Mouse (Mus musculus) lung, embryonic 16.5 days (tissue): ENCODE data around the gene Apopt1. TPM values are rescaled to one million over a fixed set of nuclear protein-coding genes. Genes with fewer than 3 reads are reported as not detected.
A peak's percentile ranks its signal among the peaks of the same experiment; 100 is the strongest.

ENCODE experiments used
- ATAC-seq: fragments of 200-750 bp; cut with Nextera tagmentation; 2 replicates; pipeline ENCODE4 v1.8.0; 2017; ENCODE audit warnings: low read depth, mild to moderate bottlenecking, moderate library complexity
- H3K27ac ChIP-seq: fragments of 300-500 bp; sonication (generic); 2 replicates; pipeline ENCODE4 v1.5.1; 2014; ENCODE audit warnings: mild to moderate bottlenecking, control low read depth, low read length
- H3K27me3 ChIP-seq: fragments of 300-500 bp; sonication (generic); 2 replicates; pipeline ENCODE4 v1.6.1; 2014; ENCODE audit warnings: low read depth, low read length, mixed read lengths; ENCODE audit not compliant: control insufficient read depth, insufficient read depth
- H3K36me3 ChIP-seq: fragments of 300-500 bp; sonication (generic); 2 replicates; pipeline ENCODE4 v1.6.1; 2014; ENCODE audit warnings: low read length; ENCODE audit not compliant: control insufficient read depth, insufficient read depth
- H3K4me1 ChIP-seq: fragments of 300-500 bp; sonication (generic); replicated peaks from 2 replicates; pipeline ENCODE4 v1.6.1; 2014; ENCODE audit warnings: low read length, mixed read lengths; ENCODE audit not compliant: control insufficient read depth, insufficient read depth
- H3K4me2 ChIP-seq: fragments of 300-500 bp; sonication (generic); 2 replicates; pipeline ENCODE4 v1.6.1; 2014; ENCODE audit warnings: low read depth, low read length, control low read depth
- H3K4me3 ChIP-seq: fragments of 300-500 bp; sonication (generic); 2 replicates; pipeline ENCODE4 v1.5.1; 2014; ENCODE audit warnings: mild to moderate bottlenecking, low read length, control low read depth
- H3K9ac ChIP-seq: fragments of 300-500 bp; sonication (generic); 2 replicates; pipeline ENCODE4 v1.6.1; 2014; ENCODE audit warnings: low read length, control low read depth
- H3K9me3 ChIP-seq: fragments of 300-500 bp; sonication (generic); 2 replicates; pipeline ENCODE4 v1.6.1; 2016; ENCODE audit warnings: low read length; ENCODE audit not compliant: control insufficient read depth
- WGBS: fragments of 180-500 bp; shearing (Covaris S2); extraction: QIAGEN DNeasy Blood & Tissue Kit; methylation state at CpG from one replicate; pipeline ENCODE4 v1.1.7; 2014; 5-methylcytosine and 5-hydroxymethylcytosine counted together
- polyA plus RNA-seq: library from polyadenylated mRNA; unstranded; fragments of >200 nt; fragmentation: Nextera tagmentation; extraction: Ambion mirVana; gene quantifications from 2 replicates; pipeline ENCODE4 v1.2.1, GENCODE M21; 2015

Apopt1 gene
- polyA plus RNA-seq, 1 experiment from 2014 or later: 45.7 TPM

- Histone ChIP-seq H3K9me3 (no peaks in the 10 kb centered on the region), H3K27ac (peak overlapping the region; percentile 73), H3K9ac (no peak overlapping the region), H3K27me3 (no peaks in the 10 kb centered on the region), H3K4me1 (peaks cover 27% of the 10 kb centered on the region), H3K4me3 (no peak overlapping the region), H3K4me2 (no peak overlapping the region), H3K36me3 (no peaks in the 10 kb centered on the region)
- WGBS: 14% methylated on average over 2 of the region's 2 CpGs
- ATAC-seq: peak; percentile 5; the same call in 1 of the 2 replicates
Measured at GRCm38 (mm10) chr12:111688069-111688428, 25.0 kb upstream of the Apopt1 start.

DNA sequence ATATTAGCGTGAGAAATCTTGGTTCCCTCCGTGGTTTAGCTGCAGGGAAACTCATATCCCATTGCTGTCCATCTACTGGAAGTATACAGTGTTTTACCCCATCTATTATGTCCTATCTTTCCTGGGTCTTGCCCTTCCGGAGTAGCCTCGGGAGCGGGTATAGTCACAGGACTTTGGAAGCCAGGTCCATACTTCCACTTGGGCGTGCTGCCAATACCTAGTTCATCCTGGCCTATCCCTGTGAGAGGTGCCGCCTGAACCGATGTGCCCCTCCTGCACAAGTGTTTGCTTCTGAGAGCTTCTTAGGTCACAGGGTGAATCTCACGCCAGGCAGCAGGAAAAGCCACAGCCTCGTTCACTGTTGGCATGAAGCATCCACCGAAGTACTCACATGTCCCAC is 23.6 kb upstream of the Apopt1 start:
- no peak for ATAC-seq
- WGBS: 53% methylated on average over 11 of the region's 11 CpGs
- Histone ChIP-seq H3K27me3 (no peaks in the 10 kb centered on the region), H3K9me3 (no peaks in the 10 kb centered on the region), H3K4me2 (no peak overlapping the region), H3K27ac (no peak overlapping the region), H3K4me3 (no peak overlapping the region), H3K9ac (no peak overlapping the region), H3K36me3 (no peaks in the 10 kb centered on the region), H3K4me1 (peaks cover 40% of the 10 kb centered on the region)

DNA sequence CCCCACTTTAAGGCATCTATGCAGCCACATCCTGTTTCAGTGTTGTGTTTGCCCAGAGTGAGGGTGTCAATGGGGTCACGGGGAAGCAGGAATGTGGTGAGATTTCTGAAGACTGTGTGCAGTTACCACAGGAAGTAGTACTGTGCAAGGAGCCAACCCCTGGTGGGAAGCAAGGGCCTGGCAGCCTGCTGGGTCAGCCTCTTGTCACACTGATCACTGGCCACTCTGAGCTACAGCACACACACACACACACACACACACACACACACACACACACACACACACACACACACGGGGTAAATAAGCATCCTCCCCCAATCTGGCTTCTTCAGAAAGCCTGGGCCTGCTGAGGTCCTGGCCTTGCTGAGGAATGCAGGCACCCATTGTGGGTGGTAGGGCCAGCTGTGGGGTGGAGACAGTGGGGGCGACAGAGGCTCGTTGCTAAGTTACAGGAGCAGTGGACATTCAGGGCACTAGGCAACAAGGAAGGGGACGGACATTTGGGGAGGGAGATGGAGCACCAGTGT is 21.7 kb upstream of the Apopt1 start:
- peak overlapping the region; percentile 24; the same call in 1 of the 2 replicates for H3K9ac ChIP-seq
- peaks cover 50% of the 10 kb centered on the region for H3K4me1 ChIP-seq
- WGBS: 14% methylated on average over 5 of the region's 5 CpGs
- H3K27ac ChIP-seq: peak overlapping the region; percentile 58
- no peak overlapping the region for H3K4me2 ChIP-seq
- no peaks in the 10 kb centered on the region for H3K27me3 ChIP-seq
- ATAC-seq: peak; percentile 24; the same call in 1 of the 2 replicates
- H3K4me3 ChIP-seq: no peak overlapping the region
- no peaks in the 10 kb centered on the region for H3K36me3 ChIP-seq
- H3K9me3 ChIP-seq: no peaks in the 10 kb centered on the region

- Histone ChIP-seq H3K4me3 (no peak overlapping the region), H3K9ac (no peak overlapping the region), H3K36me3 (no peaks in the 10 kb centered on the region), H3K27ac (peak overlapping the region; percentile 89; the same call in 1 of the 2 replicates), H3K4me1 (peaks cover 42% of the 10 kb centered on the region), H3K27me3 (no peaks in the 10 kb centered on the region), H3K4me2 (no peak overlapping the region), H3K9me3 (no peaks in the 10 kb centered on the region)
- 86% methylated on average over 5 of the region's 5 CpGs for WGBS
- no peak for ATAC-seq
Measured at GRCm38 (mm10) chr12:111692899-111693298, 20.2 kb upstream of the Apopt1 start.

GRCm38 (mm10) chr12:111693341-111694270 is 19.5 kb upstream of the Apopt1 start:
- Histone ChIP-seq H3K4me2 (peak overlapping the region; percentile 37), H3K4me1 (peaks cover 37% of the 10 kb centered on the region), H3K9ac (peak overlapping the region; percentile 57), H3K4me3 (no peak overlapping the region), H3K27me3 (no peaks in the 10 kb centered on the region), H3K27ac (peak overlapping the region; percentile 89), H3K36me3 (no peaks in the 10 kb centered on the region), H3K9me3 (no peaks in the 10 kb centered on the region)
- peak; percentile 2; the same call in 1 of the 2 replicates for ATAC-seq
- 46% methylated on average over 18 of the region's 18 CpGs for WGBS

DNA sequence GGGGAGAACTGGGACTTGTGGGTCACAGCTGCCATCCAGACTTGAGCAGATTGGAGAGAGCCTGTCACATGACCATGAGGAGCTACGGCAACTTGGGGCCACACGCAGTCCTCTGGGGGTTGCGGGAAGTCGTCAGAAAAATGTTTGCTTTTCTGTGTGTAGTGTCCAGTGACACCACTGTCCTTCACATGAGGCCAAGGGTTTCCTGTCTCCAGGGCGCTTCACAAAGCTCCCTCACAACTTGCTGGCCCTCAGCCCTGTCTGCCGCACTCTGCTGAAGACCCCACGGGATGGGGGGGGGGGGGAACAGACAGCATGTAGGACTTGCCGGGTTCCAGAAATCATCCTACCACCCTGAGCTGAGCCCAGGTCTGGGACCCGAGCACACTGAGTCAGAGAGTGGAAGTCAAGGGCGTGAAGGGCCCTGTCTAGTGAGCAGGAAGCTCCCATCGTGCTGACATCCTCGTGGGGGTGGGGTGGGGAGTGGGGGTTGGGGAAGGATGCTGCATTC is 18.7 kb upstream of the Apopt1 start:
- Histone ChIP-seq H3K4me2 (peak overlapping the region; percentile 37), H3K4me1 (peaks cover 37% of the 10 kb centered on the region), H3K9me3 (no peaks in the 10 kb centered on the region), H3K4me3 (no peak overlapping the region), H3K27ac (peak overlapping the region; percentile 89), H3K9ac (peak overlapping the region; percentile 57), H3K36me3 (no peaks in the 10 kb centered on the region), H3K27me3 (no peaks in the 10 kb centered on the region)
- WGBS: 5% methylated on average over 12 of the region's 12 CpGs
- peak; percentile 59 for ATAC-seq

DNA sequence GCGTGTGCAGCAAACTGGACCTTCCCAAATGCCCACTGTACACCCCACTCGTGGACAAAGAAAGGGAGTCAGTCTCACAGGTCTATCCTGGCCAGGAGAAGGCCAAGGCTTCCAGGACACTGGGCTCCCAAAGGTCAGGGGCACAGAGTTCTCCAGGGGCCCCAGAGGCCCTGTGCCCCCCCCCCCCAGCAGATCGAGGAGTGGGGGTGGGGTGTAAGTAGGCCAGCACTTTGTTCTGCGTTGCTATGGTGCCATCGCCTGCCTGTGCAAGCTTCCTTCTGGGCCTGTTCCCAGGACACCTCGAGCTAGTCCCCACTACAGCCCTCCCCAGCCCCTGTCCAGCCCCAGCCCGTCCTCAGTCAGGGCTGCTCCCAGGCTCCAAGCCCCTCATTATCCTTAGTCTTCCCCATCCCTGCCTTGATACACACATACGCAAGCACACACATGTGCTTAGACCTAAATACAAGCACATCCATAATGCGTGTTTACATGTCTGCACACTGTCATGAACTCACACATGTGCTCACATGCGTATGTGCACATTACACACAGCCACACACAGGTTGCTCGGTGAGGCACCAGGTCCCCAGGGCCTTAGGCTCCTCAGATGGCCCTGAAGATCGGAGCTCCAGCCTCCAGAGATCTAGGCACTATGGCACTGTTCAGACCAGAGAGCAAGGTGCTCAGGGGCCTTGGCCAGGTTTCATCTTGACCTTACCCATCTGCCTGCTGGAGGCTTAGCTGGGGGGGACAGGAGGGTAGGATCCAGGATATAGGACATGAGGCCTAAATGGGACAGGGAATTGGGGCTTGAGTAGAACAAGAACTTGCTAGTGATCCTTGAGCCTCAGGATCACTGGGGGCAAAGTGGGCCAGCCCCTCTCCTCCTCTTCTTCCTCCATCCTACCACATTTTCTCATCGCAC is 17.9 kb upstream of the Apopt1 start:
- Histone ChIP-seq H3K9me3 (no peaks in the 10 kb centered on the region), H3K4me3 (no peak overlapping the region), H3K36me3 (no peaks in the 10 kb centered on the region), H3K4me2 (no peak overlapping the region), H3K4me1 (peaks cover 37% of the 10 kb centered on the region), H3K9ac (peak overlapping the region; percentile 4; the same call in 1 of the 2 replicates), H3K27me3 (no peaks in the 10 kb centered on the region), H3K27ac (peak overlapping the region; percentile 89)
- 59% methylated on average over 12 of the region's 13 CpGs for WGBS
- ATAC-seq: peak; percentile 55

GRCm38 (mm10) chr12:111696239-111696638 is 16.8 kb upstream of the Apopt1 start:
- H3K9ac ChIP-seq: no peak overlapping the region
- H3K36me3 ChIP-seq: no peaks in the 10 kb centered on the region
- ATAC-seq: no peak
- no peaks in the 10 kb centered on the region for H3K9me3 ChIP-seq
- no peak overlapping the region for H3K4me2 ChIP-seq
- H3K27me3 ChIP-seq: no peaks in the 10 kb centered on the region
- no peak overlapping the region for H3K27ac ChIP-seq
- H3K4me3 ChIP-seq: no peak overlapping the region
- 27% methylated on average over 6 of the region's 6 CpGs for WGBS
- peaks cover 33% of the 10 kb centered on the region for H3K4me1 ChIP-seq
